7 mouse cellular contexts compared by ENCODE assay signal in genomic region chr2:130663342-130663741, GRCm38 (mm10). TPM values are rescaled to one million over a fixed set of nuclear protein-coding genes. Genes with fewer than 3 reads are reported as not detected.
DNase-seq lines count a peak whose midpoint lies in the region; ATAC-seq and TF ChIP-seq lines count a peak whose summit lies in the region.

No protein-coding gene starts in this region.

- peak overlapping the region; percentile 82 for H3K4me2 ChIP-seq in lung, embryonic 15.5 days
- peak overlapping the region; percentile 67 for H3K4me2 ChIP-seq in forebrain, embryonic 12.5 days
- H3K4me2 ChIP-seq in limb, embryonic 12.5 days, result peak overlapping the region; percentile 78
- peak overlapping the region; percentile 63 for H3K4me2 ChIP-seq in stomach, embryonic 14.5 days (replicated peaks; ENCODE audit: low read depth, low read length)

- no peaks in the 10 kb centered on the region for H3K27me3 ChIP-seq in lung, embryonic 15.5 days
- no peaks in the 10 kb centered on the region for H3K27me3 ChIP-seq in forebrain, embryonic 12.5 days
- H3K27me3 ChIP-seq in limb, embryonic 12.5 days, result no peaks in the 10 kb centered on the region
- H3K27me3 ChIP-seq in stomach, embryonic 14.5 days (ENCODE audit: control insufficient read depth, insufficient read depth, low read length), result no peaks in the 10 kb centered on the region

- H3K9me3 ChIP-seq in lung, embryonic 15.5 days, result no peaks in the 10 kb centered on the region
- H3K9me3 ChIP-seq in forebrain, embryonic 12.5 days, result no peaks in the 10 kb centered on the region
- H3K9me3 ChIP-seq in limb, embryonic 12.5 days, result no peaks in the 10 kb centered on the region
- no peaks in the 10 kb centered on the region for H3K9me3 ChIP-seq in stomach, embryonic 14.5 days (ENCODE audit: control insufficient read depth, low read depth, low read length)

- ATAC-seq in lung, embryonic 15.5 days (ENCODE audit: borderline replicate concordance, extremely low read depth, low FRiP score, low TSS enrichment), result no peak
- no peak for ATAC-seq in forebrain, embryonic 12.5 days (ENCODE audit: low FRiP score)
- ATAC-seq in limb, embryonic 12.5 days (ENCODE audit: insufficient number of reproducible peaks, insufficient read depth, low FRiP score, low TSS enrichment, low read depth), result no peak
- no peak for ATAC-seq in stomach, embryonic 14.5 days (ENCODE audit: insufficient number of reproducible peaks, insufficient read depth, low FRiP score, low read depth)

- peaks cover 31% of the 10 kb centered on the region for H3K36me3 ChIP-seq in lung, embryonic 15.5 days
- peaks cover 41% of the 10 kb centered on the region for H3K36me3 ChIP-seq in forebrain, embryonic 12.5 days (replicated peaks)
- H3K36me3 ChIP-seq in limb, embryonic 12.5 days, result peaks cover 44% of the 10 kb centered on the region
- H3K36me3 ChIP-seq in stomach, embryonic 14.5 days (ENCODE audit: control insufficient read depth, insufficient read depth, low read length), result peaks cover 34% of the 10 kb centered on the region

- peak overlapping the region; percentile 17; the same call in 1 of the 2 replicates for H3K9ac ChIP-seq in lung, embryonic 15.5 days
- peak overlapping the region; percentile 82 for H3K9ac ChIP-seq in forebrain, embryonic 12.5 days
- H3K9ac ChIP-seq in limb, embryonic 12.5 days (replicated peaks), result peak overlapping the region; percentile 79
- peak overlapping the region; percentile 47; the same call in 1 of the 2 replicates for H3K9ac ChIP-seq in stomach, embryonic 14.5 days (replicated peaks; ENCODE audit: low read depth, low read length)

- no peak for DNase-seq in lung, adult 2 months
- DNase-seq in gastrocnemius, adult 18-20 months (ENCODE audit: low spot score), result no peak
- no peak for DNase-seq in adrenal gland, adult (ENCODE audit: inconsistent age in 2 of 2, low spot score in 1 of 2)

- H3K4me1 ChIP-seq in lung, embryonic 15.5 days, result peaks cover 20% of the 10 kb centered on the region
- H3K4me1 ChIP-seq in lung, adult 2 months (ENCODE audit: control insufficient read depth, insufficient read depth, low read length), result peaks cover 9% of the 10 kb centered on the region; the same call in 1 of the 2 replicates
- H3K4me1 ChIP-seq in forebrain, embryonic 12.5 days, result peaks cover 24% of the 10 kb centered on the region
- peaks cover 23% of the 10 kb centered on the region for H3K4me1 ChIP-seq in limb, embryonic 12.5 days (replicated peaks)
- H3K4me1 ChIP-seq in stomach, embryonic 14.5 days (ENCODE audit: control insufficient read depth, insufficient read depth, low read length), result peaks cover 8% of the 10 kb centered on the region; the same call in 1 of the 2 replicates

- TF ChIP-seq POLR2A in lung, adult 2 months (IDR thresholded peaks at IDR 0.05; ENCODE audit: borderline replicate concordance, extremely low read depth, low read depth, low read length), result no peak

- no peak for TF ChIP-seq CTCF in lung, adult 2 months (IDR thresholded peaks at IDR 0.05; ENCODE audit: insufficient read depth, low read length)

- H3K4me3 ChIP-seq in lung, embryonic 15.5 days, result peak overlapping the region; percentile 55
- no peak overlapping the region for H3K4me3 ChIP-seq in lung, adult 2 months (replicated peaks; ENCODE audit: extremely low read depth, low read depth, low read length)
- peak overlapping the region; percentile 61 for H3K4me3 ChIP-seq in forebrain, embryonic 12.5 days (replicated peaks)
- peak overlapping the region; percentile 59 for H3K4me3 ChIP-seq in limb, embryonic 12.5 days (replicated peaks)
- H3K4me3 ChIP-seq in stomach, embryonic 14.5 days (ENCODE audit: low read depth, low read length), result peak overlapping the region; percentile 35; the same call in 1 of the 2 replicates

- H3K27ac ChIP-seq in lung, embryonic 15.5 days, result no peak overlapping the region
- 0 out of 2 replicates have a peak overlapping the region, but pooled peaks have one; percentile 98 for H3K27ac ChIP-seq in forebrain, embryonic 12.5 days
- H3K27ac ChIP-seq in limb, embryonic 12.5 days, result peak overlapping the region; percentile 98; the same call in 1 of the 2 replicates
- H3K27ac ChIP-seq in stomach, embryonic 14.5 days (ENCODE audit: low read length), result no peak overlapping the region

- WGBS in lung, embryonic 15.5 days, result 91% methylated on average over 11 of the region's 11 CpGs
- 88% methylated on average over 11 of the region's 11 CpGs for WGBS in lung, adult 2 months
- 81% methylated on average over 11 of the region's 11 CpGs for WGBS in forebrain, embryonic 12.5 days
- WGBS in limb, embryonic 12.5 days, result 90% methylated on average over 11 of the region's 11 CpGs
- 90% methylated on average over 11 of the region's 11 CpGs for WGBS in stomach, embryonic 14.5 days

RNA-seq across cellular contexts. Expression of gene Ddrgk1, which starts 1.1 kb away (rescaled TPM):
- polyA plus RNA-seq in lung, embryonic 15.5 days (2015; fragmentation: Nextera tagmentation; extraction: Ambion mirVana), result 51.7 and 56.7 TPM in 2 replicates
- 61.0 and 70.3 TPM in 2 replicates for polyA plus RNA-seq in lung, adult 2 months (2012; rRNA removed)
- polyA plus RNA-seq in forebrain, embryonic 12.5 days (2016; fragmentation: Nextera tagmentation; extraction: Ambion mirVana), result 47.8 and 49.7 TPM in 2 replicates
- 49.4 and 54.5 TPM in 2 replicates for polyA plus RNA-seq in limb, embryonic 12.5 days (2016; fragmentation: Nextera tagmentation; extraction: Ambion mirVana)
- polyA plus RNA-seq in stomach, embryonic 14.5 days (2014; fragmentation: Nextera tagmentation; extraction: Ambion mirVana), result 65.7 and 66.6 TPM in 2 replicates
- total RNA-seq in gastrocnemius, adult 18-20 months (2021), result 100 to 1,000 TPM; 117 to 118 TPM

RNA-seq across cellular contexts. Expression of gene Itpa, which starts 4.1 kb away (rescaled TPM):
- 103 and 108 TPM in 2 replicates for polyA plus RNA-seq in lung, embryonic 15.5 days (2015; fragmentation: Nextera tagmentation; extraction: Ambion mirVana)
- polyA plus RNA-seq in lung, adult 2 months (2012; rRNA removed), result 16.5 and 17.1 TPM in 2 replicates
- 145 and 147 TPM in 2 replicates for polyA plus RNA-seq in forebrain, embryonic 12.5 days (2016; fragmentation: Nextera tagmentation; extraction: Ambion mirVana)
- 142 and 148 TPM in 2 replicates for polyA plus RNA-seq in limb, embryonic 12.5 days (2016; fragmentation: Nextera tagmentation; extraction: Ambion mirVana)
- polyA plus RNA-seq in stomach, embryonic 14.5 days (2014; fragmentation: Nextera tagmentation; extraction: Ambion mirVana), result 87.8 and 89.8 TPM in 2 replicates
- total RNA-seq in gastrocnemius, adult 18-20 months (2021), result 10 to 100 TPM; 11.5 to 12.7 TPM

RNA-seq across cellular contexts. Expression of gene Lzts3, which starts 20.7 kb away (rescaled TPM):
- 2.9 and 3.2 TPM in 2 replicates for polyA plus RNA-seq in lung, embryonic 15.5 days (2015; fragmentation: Nextera tagmentation; extraction: Ambion mirVana)
- polyA plus RNA-seq in lung, adult 2 months (2012; rRNA removed), result 9.7 and 11.1 TPM in 2 replicates
- 7.2 and 7.4 TPM in 2 replicates for polyA plus RNA-seq in forebrain, embryonic 12.5 days (2016; fragmentation: Nextera tagmentation; extraction: Ambion mirVana)
- 5.4 and 5.7 TPM in 2 replicates for polyA plus RNA-seq in limb, embryonic 12.5 days (2016; fragmentation: Nextera tagmentation; extraction: Ambion mirVana)
- 2.8 and 4.0 TPM in 2 replicates for polyA plus RNA-seq in stomach, embryonic 14.5 days (2014; fragmentation: Nextera tagmentation; extraction: Ambion mirVana)
- total RNA-seq in gastrocnemius, adult 18-20 months (2021), result 1 to 10 TPM; 2.3 to 3.2 TPM

RNA-seq across cellular contexts. Expression of gene Ubox5, which starts 33.5 kb away (rescaled TPM):
- 10.4 and 10.5 TPM in 2 replicates for polyA plus RNA-seq in lung, embryonic 15.5 days (2015; fragmentation: Nextera tagmentation; extraction: Ambion mirVana)
- polyA plus RNA-seq in lung, adult 2 months (2012; rRNA removed), result 4.7 and 6.0 TPM in 2 replicates
- polyA plus RNA-seq in forebrain, embryonic 12.5 days (2016; fragmentation: Nextera tagmentation; extraction: Ambion mirVana), result 13.1 and 16.9 TPM in 2 replicates
- 15.6 and 16.0 TPM in 2 replicates for polyA plus RNA-seq in limb, embryonic 12.5 days (2016; fragmentation: Nextera tagmentation; extraction: Ambion mirVana)
- polyA plus RNA-seq in stomach, embryonic 14.5 days (2014; fragmentation: Nextera tagmentation; extraction: Ambion mirVana), result 14.0 and 14.6 TPM in 2 replicates
- total RNA-seq in gastrocnemius, adult 18-20 months (2021), result 1 to 10 TPM; 5.2 TPM

RNA-seq across cellular contexts. Expression of gene Fastkd5, which starts 33.5 kb away (rescaled TPM):
- polyA plus RNA-seq in lung, embryonic 15.5 days (2015; fragmentation: Nextera tagmentation; extraction: Ambion mirVana), result 14.6 and 15.0 TPM in 2 replicates
- polyA plus RNA-seq in lung, adult 2 months (2012; rRNA removed), result 1.1 and 2.1 TPM in 2 replicates
- polyA plus RNA-seq in forebrain, embryonic 12.5 days (2016; fragmentation: Nextera tagmentation; extraction: Ambion mirVana), result 16.8 and 19.3 TPM in 2 replicates
- 18.7 and 20.3 TPM in 2 replicates for polyA plus RNA-seq in limb, embryonic 12.5 days (2016; fragmentation: Nextera tagmentation; extraction: Ambion mirVana)
- 17.1 and 17.9 TPM in 2 replicates for polyA plus RNA-seq in stomach, embryonic 14.5 days (2014; fragmentation: Nextera tagmentation; extraction: Ambion mirVana)
- total RNA-seq in gastrocnemius, adult 18-20 months (2021), result 1 to 10 TPM; 5.8 to 6.2 TPM

Comparison
In these comparisons a context has a peak if more than half of its experiments do, and no peak if none do; other contexts are left out.
1. H3K27ac ChIP-seq: peak in forebrain, embryonic 12.5 days (single experiment) and limb, embryonic 12.5 days (single experiment); none in lung, embryonic 15.5 days (single experiment) and stomach, embryonic 14.5 days (single experiment).
2. H3K9ac ChIP-seq: peak in every context shown above with its lines; median percentile 82 in forebrain, embryonic 12.5 days; 79 in limb, embryonic 12.5 days; 47 in stomach, embryonic 14.5 days; 17 in lung, embryonic 15.5 days.
3. Peak in every context shown above with its lines, with median percentiles within 50 percentile points of each other: H3K4me2 ChIP-seq.